ENCODE assay signal across 12 mouse cellular contexts in genomic region chr7:68440661-68441150, GRCm38 (mm10).
DNase-seq lines count a peak whose midpoint lies in the region; ATAC-seq and TF ChIP-seq lines count a peak whose summit lies in the region.
"Had no signal": no experiment of that assay in that cellular context is flagged by ENCODE, and none has a peak within 500 bp of the region (broad histone marks: within the 10 kb centered on the region; RNA-seq: fewer than 3 reads in every experiment).

No protein-coding gene starts in this region.

- TF ChIP-seq CTCF in layer of hippocampus, adult 2 months (conservative IDR thresholded peaks at IDR 0.05), result no peak

- no peaks in the 10 kb centered on the region for H3K4me1 ChIP-seq in embryonic facial prominence, embryonic 14.5 days (ENCODE audit: control insufficient read depth, insufficient read depth, low read length)
- H3K4me1 ChIP-seq in hindbrain, embryonic 14.5 days (replicated peaks; ENCODE audit: control insufficient read depth, insufficient read depth, low read length), result peaks cover 11% of the 10 kb centered on the region; the same call in 1 of the 2 replicates
- peaks cover 5% of the 10 kb centered on the region; the same call in 1 of the 2 replicates for H3K4me1 ChIP-seq in neural tube, embryonic 11.5 days (ENCODE audit: control insufficient read depth, insufficient read depth, low read length)
- H3K4me1 ChIP-seq in kidney, embryonic 14.5 days (ENCODE audit: control insufficient read depth, insufficient read depth, low read length), result no peaks in the 10 kb centered on the region

- DNase-seq in adrenal gland, adult (ENCODE audit: inconsistent age in 2 of 2, low spot score in 1 of 2), result peak; percentile 15 to 40
- DNase-seq in adrenal gland, postnatal 10 days, result no peak
- peak; percentile 25 for DNase-seq in embryonic facial prominence, embryonic 14.5 days (ENCODE audit: low spot score)
- DNase-seq in hindbrain, embryonic 14.5 days (ENCODE audit: low spot score), result peak; percentile 30
- DNase-seq in neural tube, embryonic 11.5 days (ENCODE audit: low spot score), result peak; percentile 66
- no peak for DNase-seq in layer of hippocampus, adult 2 months (ENCODE audit: low spot score in 2 of 2)
- DNase-seq in MN1 (ENCODE audit: low spot score), result no peak
- DNase-seq: cerebellum, adult 9-10 months; heart, adult 2 months; thymus, adult 2 months had no signal

- no peak overlapping the region for H3K27ac ChIP-seq in embryonic facial prominence, embryonic 14.5 days (replicated peaks; ENCODE audit: low read depth, low read length)
- H3K27ac ChIP-seq in hindbrain, embryonic 14.5 days, result no peak overlapping the region
- H3K27ac ChIP-seq in neural tube, embryonic 11.5 days (ENCODE audit: low read depth, low read length), result 0 out of 2 replicates have a peak overlapping the region, but pooled peaks have one; percentile 35
- no peak overlapping the region for H3K27ac ChIP-seq in layer of hippocampus, adult 2 months
- no peak overlapping the region for H3K27ac ChIP-seq in kidney, embryonic 14.5 days (ENCODE audit: low read depth, low read length)
- H3K27ac ChIP-seq: heart, adult 2 months; limb, embryonic 12.5 days had no signal

- no peaks in the 10 kb centered on the region for H3K27me3 ChIP-seq in embryonic facial prominence, embryonic 14.5 days (replicated peaks; ENCODE audit: control insufficient read depth, insufficient read depth, low read length)
- H3K27me3 ChIP-seq in hindbrain, embryonic 14.5 days (ENCODE audit: control insufficient read depth, insufficient read depth, low read length), result peaks cover 4% of the 10 kb centered on the region; the same call in 1 of the 2 replicates
- H3K27me3 ChIP-seq in neural tube, embryonic 11.5 days (ENCODE audit: control insufficient read depth, insufficient read depth, low read length), result peaks cover 4% of the 10 kb centered on the region; the same call in 1 of the 2 replicates
- H3K27me3 ChIP-seq in kidney, embryonic 14.5 days (ENCODE audit: control insufficient read depth, insufficient read depth, low read length), result no peaks in the 10 kb centered on the region

- no peak for ATAC-seq in embryonic facial prominence, embryonic 14.5 days (ENCODE audit: low read depth)
- peak; percentile 43; the same call in 1 of the 2 replicates for ATAC-seq in hindbrain, embryonic 14.5 days (ENCODE audit: low FRiP score)
- peak; percentile 86 for ATAC-seq in neural tube, embryonic 11.5 days (ENCODE audit: insufficient read depth, low FRiP score, low TSS enrichment)
- no peak for ATAC-seq in kidney, embryonic 14.5 days (ENCODE audit: low FRiP score, low TSS enrichment)

- no peak overlapping the region for H3K4me3 ChIP-seq in embryonic facial prominence, embryonic 14.5 days (ENCODE audit: low read depth, low read length)
- H3K4me3 ChIP-seq in hindbrain, embryonic 14.5 days (replicated peaks; ENCODE audit: low read length), result no peak overlapping the region
- no peak overlapping the region for H3K4me3 ChIP-seq in neural tube, embryonic 11.5 days (ENCODE audit: low read depth, low read length)
- H3K4me3 ChIP-seq in layer of hippocampus, adult 2 months, result no peak overlapping the region
- no peak overlapping the region for H3K4me3 ChIP-seq in kidney, embryonic 14.5 days (ENCODE audit: low read length)
- H3K4me3 ChIP-seq: heart, adult 2 months; limb, embryonic 12.5 days had no signal

- no peak overlapping the region for H3K4me2 ChIP-seq in embryonic facial prominence, embryonic 14.5 days (ENCODE audit: low read depth, low read length)
- no peak overlapping the region for H3K4me2 ChIP-seq in hindbrain, embryonic 14.5 days (replicated peaks)
- H3K4me2 ChIP-seq in neural tube, embryonic 11.5 days (ENCODE audit: low read depth), result no peak overlapping the region
- no peak overlapping the region for H3K4me2 ChIP-seq in kidney, embryonic 14.5 days (replicated peaks; ENCODE audit: low read depth, low read length)
- H3K4me2 ChIP-seq: limb, embryonic 12.5 days had no signal

- H3K36me3 ChIP-seq in embryonic facial prominence, embryonic 14.5 days (ENCODE audit: control insufficient read depth, insufficient read depth, low read length), result no peaks in the 10 kb centered on the region
- no peaks in the 10 kb centered on the region for H3K36me3 ChIP-seq in hindbrain, embryonic 14.5 days (replicated peaks; ENCODE audit: control insufficient read depth, insufficient read depth)
- no peaks in the 10 kb centered on the region for H3K36me3 ChIP-seq in neural tube, embryonic 11.5 days (ENCODE audit: control insufficient read depth, insufficient read depth, low read length)
- no peaks in the 10 kb centered on the region for H3K36me3 ChIP-seq in kidney, embryonic 14.5 days (ENCODE audit: control insufficient read depth, insufficient read depth, low read length)
- H3K36me3 ChIP-seq: limb, embryonic 12.5 days had no signal

- no peaks in the 10 kb centered on the region for H3K9me3 ChIP-seq in embryonic facial prominence, embryonic 14.5 days (ENCODE audit: control insufficient read depth, low read length)
- H3K9me3 ChIP-seq in hindbrain, embryonic 14.5 days (ENCODE audit: control insufficient read depth, low read length), result no peaks in the 10 kb centered on the region
- H3K9me3 ChIP-seq in neural tube, embryonic 11.5 days (ENCODE audit: control insufficient read depth, low read length), result no peaks in the 10 kb centered on the region
- H3K9me3 ChIP-seq in kidney, embryonic 14.5 days (ENCODE audit: control insufficient read depth, low read length), result no peaks in the 10 kb centered on the region
- H3K9me3 ChIP-seq: limb, embryonic 12.5 days had no signal

- no peak overlapping the region for H3K9ac ChIP-seq in embryonic facial prominence, embryonic 14.5 days (ENCODE audit: low read depth, low read length)
- H3K9ac ChIP-seq in hindbrain, embryonic 14.5 days, result no peak overlapping the region
- no peak overlapping the region for H3K9ac ChIP-seq in neural tube, embryonic 11.5 days (ENCODE audit: low read length)
- no peak overlapping the region for H3K9ac ChIP-seq in kidney, embryonic 14.5 days (ENCODE audit: low read depth, low read length)
- H3K9ac ChIP-seq: limb, embryonic 12.5 days had no signal

- 19% methylated on average over 11 of the region's 11 CpGs for WGBS in embryonic facial prominence, embryonic 14.5 days
- WGBS in hindbrain, embryonic 14.5 days, result 10% methylated on average over 11 of the region's 11 CpGs
- 31% methylated on average over 11 of the region's 11 CpGs for WGBS in neural tube, embryonic 11.5 days
- WGBS in kidney, embryonic 14.5 days, result 30% methylated on average over 11 of the region's 11 CpGs

Comparison
In these comparisons a context has a peak if more than half of its experiments do, and no peak if none do; other contexts are left out.
1. DNase-seq: peak in adrenal gland, adult (2 of 2), embryonic facial prominence, embryonic 14.5 days (single experiment), hindbrain, embryonic 14.5 days (single experiment) and neural tube, embryonic 11.5 days (single experiment); none in adrenal gland, postnatal 10 days (single experiment), layer of hippocampus, adult 2 months (0 of 2) and MN1 (single experiment).
2. ATAC-seq: peak in hindbrain, embryonic 14.5 days (single experiment) and neural tube, embryonic 11.5 days (single experiment); none in embryonic facial prominence, embryonic 14.5 days (single experiment) and kidney, embryonic 14.5 days (single experiment).